Mouse (Mus musculus): Measurements from ENCODE around the gene Mbd6.
"Not testable (repeated sequence)": the region's sequence is repeated elsewhere in the genome, so short reads cannot be mapped to it uniquely, and the experiment has no call there.

The Mbd6 gene

GRCm38 (mm10) chr10:127312356-127312676 lies 23.5 kb upstream of the Mbd6 start:
- peak; percentile 77 for DNase-seq

GRCm38 (mm10) chr10:127311476-127312355 lies 22.9 kb upstream of the Mbd6 start, which contains the start of gene Mars:
Mars (minus strand) TSS chr10:127311786.
- peak; percentile 90 for DNase-seq

GRCm38 (mm10) chr10:127310523-127311475 lies 22.0 kb upstream of the Mbd6 start:
- DNase-seq = peak; percentile 23

GRCm38 (mm10) chr10:127309167-127309566 lies 20.3 kb upstream of the Mbd6 start:
- DNase-seq = not testable (repeated sequence)

- no peak for DNase-seq
Measured at GRCm38 (mm10) chr10:127303136-127303535, 14.3 kb upstream of the Mbd6 start.

GRCm38 (mm10) chr10:127300361-127300760 lies 11.5 kb upstream of the Mbd6 start:
- no peak for DNase-seq

- no peak for DNase-seq
Measured at GRCm38 (mm10) chr10:127297015-127297871, 8.4 kb upstream of the Mbd6 start.

- DNase-seq = no peak
Measured at GRCm38 (mm10) chr10:127295986-127296794, 7.4 kb upstream of the Mbd6 start.

GRCm38 (mm10) chr10:127294895-127295510 lies 6.2 kb upstream of the Mbd6 start:
- DNase-seq = no peak

GRCm38 (mm10) chr10:127293590-127294113 lies 4.8 kb upstream of the Mbd6 start:
- no peak for DNase-seq

- DNase-seq = no peak
Measured at GRCm38 (mm10) chr10:127292987-127293538, 4.2 kb upstream of the Mbd6 start.

GRCm38 (mm10) chr10:127291881-127292638 lies 3.2 kb upstream of the Mbd6 start:
- DNase-seq = no peak

GRCm38 (mm10) chr10:127290930-127291880 lies 2.4 kb upstream of the Mbd6 start:
- peak; percentile 28 for DNase-seq

- peak; percentile 100 for DNase-seq
Measured at GRCm38 (mm10) chr10:127290307-127290929, 1.6 kb upstream of the Mbd6 start.

- peak; percentile 80 for DNase-seq
Measured at GRCm38 (mm10) chr10:127289573-127290191, 864 bp upstream of the Mbd6 start.

GRCm38 (mm10) chr10:127288328-127288799 lies 454 bp downstream of the Mbd6 start:
- DNase-seq = no peak

GRCm38 (mm10) chr10:127287936-127288293 lies 903 bp downstream of the Mbd6 start:
- DNase-seq = no peak
